Mouse (Mus musculus): Measurements from ENCODE around the gene Ift74. TPM values are rescaled to one million over a fixed set of nuclear protein-coding genes. Genes with fewer than 3 reads are reported as not detected.
"Not testable (repeated sequence)": the region's sequence is repeated elsewhere in the genome, so short reads cannot be mapped to it uniquely, and the experiment has no call there.

Ift74 gene
- polyA plus RNA-seq, 1 experiment, result 0.33 TPM

GRCm38 (mm10) chr4:94649920-94650319, 35.6 kb downstream of the Ift74 start, which contains the start of gene Lrrc19:
Lrrc19 (minus strand) TSS chr4:94650144.
- Histone ChIP-seq H3K4me1 (ENCODE audit: control insufficient read depth, insufficient read depth, insufficient read length) (no peaks in the 10 kb centered on the region), H3K4me3 (ENCODE audit: extremely low read depth, insufficient read depth, insufficient read length) (no peak within 1 kb of the TSS), H3K36me3 (ENCODE audit: control insufficient read depth, insufficient read depth, low read length) (no peaks in the 10 kb centered on the region), H3K27ac (ENCODE audit: insufficient read depth, low read length) (no peak within 1 kb of the TSS), H3K27me3 (ENCODE audit: control insufficient read depth, insufficient read depth, low read length) (no peaks in the 10 kb centered on the region)
- whole genome bisulfite sequencing, result 88% methylated on average over 3 of the region's 3 CpGs
- TF ChIP-seq CTCF (IDR thresholded peaks at IDR 0.05; ENCODE audit: extremely low read depth, insufficient read depth, insufficient read length, insufficient replicate concordance), result no peak
- no peak for TF ChIP-seq POLR2A (IDR thresholded peaks at IDR 0.05; ENCODE audit: low read depth, low read length)
- DNase-seq (ENCODE audit: low read depth in 1 of 2, low spot score in 2 of 2), result no peak

GRCm38 (mm10) chr4:94650426-94651175, 36.3 kb downstream of the Ift74 start:
- not testable (repeated sequence) for H3K4me3 ChIP-seq (ENCODE audit: extremely low read depth, insufficient read depth, insufficient read length); DNase-seq (ENCODE audit: low read depth in 1 of 2, low spot score in 2 of 2); H3K27me3 ChIP-seq (ENCODE audit: control insufficient read depth, insufficient read depth, low read length); H3K4me1 ChIP-seq (ENCODE audit: control insufficient read depth, insufficient read depth, insufficient read length); H3K36me3 ChIP-seq (ENCODE audit: control insufficient read depth, insufficient read depth, low read length); H3K27ac ChIP-seq (ENCODE audit: insufficient read depth, low read length)
- WGBS, result 91% methylated on average over 5 of the region's 5 CpGs

DNA sequence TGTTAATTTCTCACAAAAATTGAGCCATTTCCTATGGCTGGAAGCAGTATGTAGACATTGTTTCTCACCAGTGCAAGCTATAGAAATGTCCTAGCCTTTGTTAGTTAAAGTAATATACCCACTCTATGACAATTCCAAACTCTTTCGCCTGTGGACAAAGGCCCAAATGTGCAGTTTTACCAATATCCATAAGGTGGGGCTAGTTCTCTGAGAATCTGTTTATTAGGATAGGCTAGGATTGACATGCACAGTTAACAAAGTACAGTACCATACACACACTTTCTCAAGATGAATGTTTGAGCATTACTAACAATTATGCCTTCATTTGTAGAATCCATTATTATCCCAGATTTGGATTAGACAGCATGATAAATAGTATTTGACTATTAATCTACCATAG, 55.4 kb downstream of the Ift74 start:
- H3K36me3 ChIP-seq (ENCODE audit: control insufficient read depth, insufficient read depth, low read length), result no peaks in the 10 kb centered on the region
- DNase-seq (ENCODE audit: low read depth in 1 of 2, low spot score in 2 of 2), result no peak
- no peaks in the 10 kb centered on the region for H3K27me3 ChIP-seq (ENCODE audit: control insufficient read depth, insufficient read depth, low read length)
- 47% methylated on average over 1 of the region's 1 CpGs for WGBS
- H3K27ac ChIP-seq (ENCODE audit: insufficient read depth, low read length), result no peak overlapping the region
- TF ChIP-seq POLR2A (IDR thresholded peaks at IDR 0.05; ENCODE audit: low read depth, low read length) (no peak), CTCF (IDR thresholded peaks at IDR 0.05; ENCODE audit: extremely low read depth, insufficient read depth, insufficient read length, insufficient replicate concordance) (no peak)
- no peaks in the 10 kb centered on the region for H3K4me1 ChIP-seq (ENCODE audit: control insufficient read depth, insufficient read depth, insufficient read length)
- H3K4me3 ChIP-seq (ENCODE audit: extremely low read depth, insufficient read depth, insufficient read length), result no peak overlapping the region

DNA sequence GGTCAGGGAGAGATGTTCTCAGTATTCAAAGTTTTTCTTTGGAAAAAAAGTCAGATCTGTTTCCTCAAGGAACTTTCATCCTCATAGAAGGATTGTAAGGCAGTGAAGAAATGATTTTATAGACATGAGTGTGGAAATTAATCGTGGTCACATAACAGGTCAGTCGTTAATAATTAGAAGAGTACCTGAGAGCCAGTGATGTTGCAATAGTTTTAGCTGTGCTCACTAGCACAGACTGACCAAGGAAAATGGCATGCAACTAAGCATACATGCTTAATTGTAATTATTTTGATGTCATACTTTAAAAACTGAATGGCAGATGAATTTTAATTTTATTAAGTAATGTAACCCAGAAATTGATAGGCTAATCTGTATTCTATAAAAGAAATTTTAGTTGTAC, 66.4 kb downstream of the Ift74 start:
- no peaks in the 10 kb centered on the region for H3K27me3 ChIP-seq (ENCODE audit: control insufficient read depth, insufficient read depth, low read length)
- WGBS, result 98% methylated on average over 2 of the region's 2 CpGs
- no peak for TF ChIP-seq POLR2A (IDR thresholded peaks at IDR 0.05; ENCODE audit: low read depth, low read length)
- TF ChIP-seq CTCF (IDR thresholded peaks at IDR 0.05; ENCODE audit: extremely low read depth, insufficient read depth, insufficient read length, insufficient replicate concordance), result no peak
- no peak overlapping the region for H3K4me3 ChIP-seq (ENCODE audit: extremely low read depth, insufficient read depth, insufficient read length)
- DNase-seq (ENCODE audit: low read depth in 1 of 2, low spot score in 2 of 2), result no peak
- peaks cover 1% of the 10 kb centered on the region; the same call in 1 of the 2 replicates for H3K36me3 ChIP-seq (ENCODE audit: control insufficient read depth, insufficient read depth, low read length)
- H3K4me1 ChIP-seq (ENCODE audit: control insufficient read depth, insufficient read depth, insufficient read length), result no peaks in the 10 kb centered on the region
- H3K27ac ChIP-seq (ENCODE audit: insufficient read depth, low read length), result no peak overlapping the region

GRCm38 (mm10) chr4:94681181-94681580, 66.9 kb downstream of the Ift74 start:
- no peaks in the 10 kb centered on the region for H3K27me3 ChIP-seq (ENCODE audit: control insufficient read depth, insufficient read depth, low read length)
- no peak overlapping the region for H3K27ac ChIP-seq (ENCODE audit: insufficient read depth, low read length)
- 93% methylated on average over 2 of the region's 2 CpGs for WGBS
- no peak for DNase-seq (ENCODE audit: low read depth in 1 of 2, low spot score in 2 of 2)
- peaks cover 1% of the 10 kb centered on the region; the same call in 1 of the 2 replicates for H3K36me3 ChIP-seq (ENCODE audit: control insufficient read depth, insufficient read depth, low read length)
- H3K4me1 ChIP-seq (ENCODE audit: control insufficient read depth, insufficient read depth, insufficient read length), result no peaks in the 10 kb centered on the region
- no peak for TF ChIP-seq CTCF (IDR thresholded peaks at IDR 0.05; ENCODE audit: extremely low read depth, insufficient read depth, insufficient read length, insufficient replicate concordance)
- no peak for TF ChIP-seq POLR2A (IDR thresholded peaks at IDR 0.05; ENCODE audit: low read depth, low read length)
- H3K4me3 ChIP-seq (ENCODE audit: extremely low read depth, insufficient read depth, insufficient read length), result no peak overlapping the region

DNA sequence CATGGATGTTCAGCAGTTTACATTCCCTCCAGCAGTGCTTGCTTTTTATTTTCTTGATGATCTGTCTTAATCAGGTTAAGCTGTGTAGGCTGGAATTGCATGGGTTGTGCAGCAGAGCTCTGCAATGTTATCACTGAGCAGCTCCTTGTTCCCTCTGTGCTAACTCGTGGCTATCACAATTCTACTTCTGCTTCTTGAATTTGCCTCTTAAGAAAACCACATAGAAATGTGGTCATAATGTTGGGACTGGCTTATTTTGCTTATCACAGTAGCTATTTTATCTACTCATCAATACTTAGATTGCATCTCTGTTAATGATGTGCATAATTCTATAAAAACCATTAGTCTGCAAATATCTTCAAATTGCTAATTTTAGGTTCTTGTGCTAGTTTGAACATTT, 67.7 kb downstream of the Ift74 start:
- H3K4me1 ChIP-seq (ENCODE audit: control insufficient read depth, insufficient read depth, insufficient read length), result no peaks in the 10 kb centered on the region
- WGBS, result 21% methylated on average over 1 of the region's 1 CpGs
- H3K4me3 ChIP-seq (ENCODE audit: extremely low read depth, insufficient read depth, insufficient read length), result no peak overlapping the region
- TF ChIP-seq POLR2A (IDR thresholded peaks at IDR 0.05; ENCODE audit: low read depth, low read length), result no peak
- no peak for TF ChIP-seq CTCF (IDR thresholded peaks at IDR 0.05; ENCODE audit: extremely low read depth, insufficient read depth, insufficient read length, insufficient replicate concordance)
- DNase-seq (ENCODE audit: low read depth in 1 of 2, low spot score in 2 of 2), result no peak
- peaks cover 1% of the 10 kb centered on the region; the same call in 1 of the 2 replicates for H3K36me3 ChIP-seq (ENCODE audit: control insufficient read depth, insufficient read depth, low read length)
- no peak overlapping the region for H3K27ac ChIP-seq (ENCODE audit: insufficient read depth, low read length)
- H3K27me3 ChIP-seq (ENCODE audit: control insufficient read depth, insufficient read depth, low read length), result no peaks in the 10 kb centered on the region

GRCm38 (mm10) chr4:94683305-94683704, 69.0 kb downstream of the Ift74 start:
- no peak overlapping the region for H3K4me3 ChIP-seq (ENCODE audit: extremely low read depth, insufficient read depth, insufficient read length)
- no peak for DNase-seq (ENCODE audit: low read depth in 1 of 2, low spot score in 2 of 2)
- no peak for TF ChIP-seq CTCF (IDR thresholded peaks at IDR 0.05; ENCODE audit: extremely low read depth, insufficient read depth, insufficient read length, insufficient replicate concordance)
- no peak for TF ChIP-seq POLR2A (IDR thresholded peaks at IDR 0.05; ENCODE audit: low read depth, low read length)
- H3K27ac ChIP-seq (ENCODE audit: insufficient read depth, low read length), result no peak overlapping the region
- 81% methylated on average over 5 of the region's 5 CpGs for WGBS
- H3K36me3 ChIP-seq (ENCODE audit: control insufficient read depth, insufficient read depth, low read length), result peaks cover 1% of the 10 kb centered on the region; the same call in 1 of the 2 replicates
- no peaks in the 10 kb centered on the region for H3K4me1 ChIP-seq (ENCODE audit: control insufficient read depth, insufficient read depth, insufficient read length)
- H3K27me3 ChIP-seq (ENCODE audit: control insufficient read depth, insufficient read depth, low read length), result no peaks in the 10 kb centered on the region

- H3K27me3 ChIP-seq (ENCODE audit: control insufficient read depth, insufficient read depth, low read length); H3K4me3 ChIP-seq (ENCODE audit: extremely low read depth, insufficient read depth, insufficient read length); H3K4me1 ChIP-seq (ENCODE audit: control insufficient read depth, insufficient read depth, insufficient read length); DNase-seq (ENCODE audit: low read depth in 1 of 2, low spot score in 2 of 2); H3K27ac ChIP-seq (ENCODE audit: insufficient read depth, low read length); H3K36me3 ChIP-seq (ENCODE audit: control insufficient read depth, insufficient read depth, low read length): not testable (repeated sequence)
- 88% methylated on average over 2 of the region's 2 CpGs for WGBS
Observed at GRCm38 (mm10) chr4:94689804-94690203, 75.5 kb downstream of the Ift74 start.
